Mouse (Mus musculus) heart, postnatal 0 days (tissue): ENCODE measurements around the gene Dmc1. TPM values are rescaled to one million over a fixed set of nuclear protein-coding genes. Genes with fewer than 3 reads are reported as not detected.

ENCODE experiments used
- ATAC-seq: fragments of 200-750 bp; cut with Nextera tagmentation; 2 replicates; pipeline ENCODE4 v1.8.0; 2017; ENCODE audit warnings: low read depth, moderate number of reproducible peaks, moderate library complexity; ENCODE audit not compliant: insufficient read depth
- DNase-seq: peaks from one replicate; pipeline ENCODE4 v3.0.0-alpha.2; 2016; ENCODE audit warnings: low spot score
- H3K27ac ChIP-seq: fragments of 300-500 bp; sonication (generic); 2 replicates; pipeline ENCODE4 v1.5.1; 2014; ENCODE audit warnings: low read depth, mild to moderate bottlenecking
- H3K27me3 ChIP-seq: fragments of 300-500 bp; sonication (generic); 2 replicates; pipeline ENCODE4 v1.6.1; 2014; ENCODE audit warnings: low read length, mixed read lengths; ENCODE audit not compliant: control insufficient read depth, insufficient read depth
- H3K36me3 ChIP-seq: fragments of 300-500 bp; sonication (generic); replicated peaks from 2 replicates; pipeline ENCODE4 v1.6.1; 2014; ENCODE audit warnings: low read length, mixed read lengths; ENCODE audit not compliant: control insufficient read depth, insufficient read depth
- H3K4me1 ChIP-seq: fragments of 300-500 bp; sonication (generic); 2 replicates; pipeline ENCODE4 v1.6.1; 2014; ENCODE audit warnings: antibody characterized with exemption; ENCODE audit not compliant: control insufficient read depth, insufficient read depth
- H3K4me2 ChIP-seq: fragments of 300-500 bp; sonication (generic); 2 replicates; pipeline ENCODE4 v1.6.1; 2014; ENCODE audit warnings: low read depth, mild to moderate bottlenecking, low read length, moderate library complexity
- H3K4me3 ChIP-seq: fragments of 300-500 bp; sonication (generic); 2 replicates; pipeline ENCODE4 v1.5.1; 2014; ENCODE audit warnings: low read depth, low read length
- H3K9ac ChIP-seq: fragments of 300-500 bp; sonication (generic); replicated peaks from 2 replicates; pipeline ENCODE4 v1.6.1; 2014; ENCODE audit warnings: low read depth, low read length, mixed read lengths
- H3K9me3 ChIP-seq: fragments of 300-500 bp; sonication (generic); replicated peaks from 2 replicates; pipeline ENCODE4 v1.6.1; 2016; ENCODE audit warnings: low read length; ENCODE audit not compliant: control insufficient read depth
- CTCF ChIP-seq: IDR thresholded peaks from 2 replicates; pipeline ENCODE4 v1.5.1; 2016; ENCODE audit warnings: antibody characterized with exemption, control low read depth, low read depth
- EP300 ChIP-seq: IDR thresholded peaks from 2 replicates; pipeline ENCODE4 v1.6.1; 2016; ENCODE audit warnings: antibody characterized with exemption, low read depth
- WGBS: fragments of 180-500 bp; shearing (Covaris S2); extraction: QIAGEN DNeasy Blood & Tissue Kit; methylation state at CpG from one replicate; pipeline ENCODE4 v1.1.7; 2014; 5-methylcytosine and 5-hydroxymethylcytosine counted together
- polyA plus RNA-seq: library from polyadenylated mRNA; unstranded; fragments of >200 nt; fragmentation: Nextera tagmentation; extraction: Ambion mirVana; gene quantifications from 2 replicates; pipeline ENCODE4 v1.2.1, GENCODE M21; 2015
- total RNA-seq: library from RNA; depleted of rRNA; stranded (reverse); fragments of >200 nt; gene quantifications from 2 replicates; pipeline ENCODE4 v1.2.3, GENCODE M21; 2014; ENCODE audit warnings: low replicate concordance

Dmc1 gene
- total and polyA plus RNA-seq, 2 experiments from 2014 or later: 0.74 to 2.6 TPM

DNA sequence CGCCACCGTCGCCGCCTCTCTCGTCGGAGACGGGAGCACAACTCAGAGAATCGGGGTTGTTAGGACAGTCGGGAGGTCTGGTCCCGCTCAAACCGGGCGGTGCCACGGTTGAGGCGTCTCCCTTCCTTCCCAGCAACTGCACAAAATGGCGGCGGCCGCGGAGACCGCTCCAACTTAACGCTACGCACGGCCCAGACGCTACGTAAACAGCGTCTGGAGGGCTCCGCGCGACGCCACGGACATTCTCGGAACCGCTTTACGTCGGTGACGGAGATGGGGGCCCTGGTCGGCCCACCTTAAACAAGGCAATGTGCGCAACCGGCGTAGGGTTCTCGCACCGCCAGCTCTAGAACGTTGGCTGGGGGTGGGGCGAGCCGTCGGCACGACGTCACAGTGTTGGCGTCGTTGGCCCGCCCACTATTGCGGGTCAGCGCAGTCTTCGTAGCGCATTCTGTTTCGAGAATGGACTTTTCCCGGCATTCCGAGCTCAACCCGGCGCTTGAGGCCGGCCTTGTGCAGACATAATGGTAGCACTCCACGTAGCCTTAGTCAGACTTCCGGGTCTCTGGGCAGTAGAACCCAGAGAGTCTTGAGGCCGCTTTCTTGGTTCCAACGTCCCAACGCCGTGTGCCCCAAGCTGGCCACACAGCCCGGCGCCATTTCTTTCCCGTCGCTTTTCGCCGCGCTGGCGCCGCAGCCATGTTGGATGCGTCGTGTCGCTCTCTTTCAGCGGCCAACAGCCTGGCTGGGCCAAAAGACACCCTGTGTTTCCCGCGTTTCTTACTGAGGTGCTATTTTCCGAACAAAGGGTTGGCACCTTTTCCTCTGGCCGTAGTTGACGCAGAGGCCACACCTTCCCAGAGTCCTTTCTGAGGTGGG is 58.3 kb downstream of the Dmc1 start, which contains the start of gene Ddx17:
TSS of gene Ddx17 (minus strand) at position 332 of the 879 bp plus-strand sequence.
- WGBS: 2% methylated on average over 76 of the region's 84 CpGs
- Histone ChIP-seq H3K36me3 (peaks cover 27% of the 10 kb centered on the region), H3K27me3 (no peaks in the 10 kb centered on the region), H3K4me1 (peaks cover 9% of the 10 kb centered on the region), H3K27ac (peak within 1 kb of the TSS; percentile 99), H3K4me3 (peak within 1 kb of the TSS; percentile 84), H3K9ac (peak within 1 kb of the TSS; percentile 98), H3K4me2 (peak within 1 kb of the TSS; percentile 85), H3K9me3 (no peaks in the 10 kb centered on the region)
- peak; percentile 96 for ATAC-seq
- TF ChIP-seq EP300 (peak; percentile 97), CTCF (no peak)
- DNase-seq: peak; percentile 95

DNA sequence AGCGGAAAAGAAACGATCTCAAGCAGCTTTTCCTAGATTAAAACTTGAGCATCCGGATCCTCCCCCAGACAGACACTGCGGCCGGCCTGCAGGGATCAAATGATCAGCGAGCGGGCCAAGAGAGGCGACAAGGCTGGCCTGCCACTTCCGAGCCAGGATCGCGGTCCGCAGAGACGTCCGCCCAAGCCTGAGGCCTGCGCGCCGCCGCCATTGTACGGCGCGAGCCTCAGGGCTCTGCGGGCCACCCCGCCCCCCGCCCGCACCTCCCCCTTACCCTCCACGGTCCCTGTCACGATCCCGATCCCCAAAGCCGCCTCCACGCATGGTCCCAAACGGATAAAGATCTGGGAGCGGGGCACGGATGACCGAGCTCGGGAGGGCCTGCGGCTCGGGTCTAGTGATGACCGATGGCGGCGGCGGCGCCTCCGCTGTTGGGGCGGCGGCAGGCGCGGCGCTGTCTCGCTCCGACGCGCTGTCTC is 58.9 kb downstream of the Dmc1 start:
- H3K4me3 ChIP-seq: peak overlapping the region; percentile 84
- peak overlapping the region; percentile 99 for H3K27ac ChIP-seq
- peak overlapping the region; percentile 98 for H3K9ac ChIP-seq
- TF ChIP-seq EP300: no peak
- no peak for TF ChIP-seq CTCF
- no peaks in the 10 kb centered on the region for H3K27me3 ChIP-seq
- H3K4me2 ChIP-seq: peak overlapping the region; percentile 85
- DNase-seq (peak; percentile 67), ATAC-seq (peak; percentile 74)
- no peaks in the 10 kb centered on the region for H3K9me3 ChIP-seq
- H3K4me1 ChIP-seq: peaks cover 9% of the 10 kb centered on the region
- H3K36me3 ChIP-seq: peaks cover 34% of the 10 kb centered on the region
- under 1% methylated on average over 51 of the region's 52 CpGs for WGBS

DNA sequence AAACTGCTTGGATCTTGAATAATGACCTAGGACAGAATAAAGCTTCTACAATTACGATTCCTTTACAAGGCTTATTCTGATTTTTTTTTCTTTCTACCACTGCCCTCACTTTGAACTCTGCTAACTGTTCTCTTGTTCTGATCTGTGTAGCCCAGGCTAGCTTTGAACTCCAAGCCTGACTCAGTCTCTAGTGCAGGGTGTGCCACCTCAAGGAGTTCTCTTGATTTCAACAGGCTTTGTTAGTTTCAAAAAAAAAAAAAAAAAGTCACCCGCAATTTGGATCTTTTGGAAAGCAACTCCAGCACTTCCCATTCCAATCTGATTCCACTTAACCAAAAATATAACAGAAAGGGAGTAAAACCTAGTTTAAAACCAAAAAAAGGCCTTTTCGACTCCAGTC is 59.4 kb downstream of the Dmc1 start:
- 2% methylated on average over 3 of the region's 3 CpGs for WGBS
- DNase-seq (no peak), ATAC-seq (no peak)
- Histone ChIP-seq H3K27ac (peak overlapping the region; percentile 99), H3K27me3 (no peaks in the 10 kb centered on the region), H3K9me3 (no peaks in the 10 kb centered on the region), H3K4me2 (peak overlapping the region; percentile 85), H3K9ac (peak overlapping the region; percentile 98), H3K4me3 (peak overlapping the region; percentile 84), H3K4me1 (peaks cover 9% of the 10 kb centered on the region), H3K36me3 (peaks cover 39% of the 10 kb centered on the region)
- no peak for TF ChIP-seq CTCF
- TF ChIP-seq EP300: no peak

DNA sequence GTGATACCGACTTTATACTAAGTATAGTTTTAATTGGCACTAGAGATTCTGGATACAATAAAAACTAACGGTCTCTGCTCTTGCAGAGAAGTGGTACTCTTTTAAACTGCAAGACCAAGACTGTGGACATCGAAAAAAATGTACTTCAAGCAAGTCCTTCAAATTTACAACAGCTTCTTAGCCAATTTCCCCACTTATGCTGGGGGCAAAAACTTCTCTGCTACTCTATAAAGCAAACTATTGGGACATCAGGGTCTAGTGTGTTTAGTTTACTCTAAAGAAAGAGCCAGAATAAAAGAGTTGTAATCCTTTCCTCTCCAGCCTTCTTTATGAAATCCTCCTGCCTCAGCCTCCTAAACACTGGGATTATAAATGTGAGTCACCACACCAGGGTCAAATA is 60.9 kb downstream of the Dmc1 start:
- DNase-seq (no peak), ATAC-seq (no peak)
- TF ChIP-seq CTCF (no peak), EP300 (no peak)
- Histone ChIP-seq H3K4me2 (peak overlapping the region; percentile 85), H3K9ac (no peak overlapping the region), H3K27ac (no peak overlapping the region), H3K4me1 (peaks cover 9% of the 10 kb centered on the region), H3K27me3 (no peaks in the 10 kb centered on the region), H3K4me3 (peak overlapping the region; percentile 84; the same call in 1 of the 2 replicates), H3K36me3 (peaks cover 54% of the 10 kb centered on the region), H3K9me3 (no peaks in the 10 kb centered on the region)
- WGBS: 74% methylated on average over 3 of the region's 3 CpGs

DNA sequence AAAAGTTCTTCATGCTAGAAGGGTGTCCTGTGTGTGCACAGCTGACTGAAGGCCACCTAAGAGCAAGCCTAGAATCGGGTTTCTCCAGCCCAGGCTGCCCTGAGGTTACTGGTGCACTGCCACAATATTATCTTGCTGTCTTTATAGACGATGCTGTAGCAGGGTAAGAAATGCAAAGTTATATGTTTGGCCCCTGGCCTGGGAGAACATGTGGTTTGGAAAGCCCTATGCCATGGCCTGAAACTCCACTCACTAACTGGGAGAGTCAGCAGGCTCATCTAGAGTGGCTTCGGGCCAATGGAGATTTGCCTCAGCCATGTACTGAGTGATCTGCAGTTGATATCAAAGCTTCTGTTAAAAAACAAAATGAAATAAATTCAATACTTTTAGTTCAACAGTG is 71.1 kb downstream of the Dmc1 start:
- Histone ChIP-seq H3K36me3 (peaks cover 98% of the 10 kb centered on the region), H3K27me3 (no peaks in the 10 kb centered on the region), H3K4me2 (no peak overlapping the region), H3K27ac (no peak overlapping the region), H3K9ac (no peak overlapping the region), H3K4me3 (no peak overlapping the region), H3K4me1 (no peaks in the 10 kb centered on the region), H3K9me3 (no peaks in the 10 kb centered on the region)
- TF ChIP-seq EP300 (no peak), CTCF (no peak)
- DNase-seq (no peak), ATAC-seq (no peak)
- 61% methylated on average over 3 of the region's 3 CpGs for WGBS
